Mouse (Mus musculus) erythroblast, embryonic 14.5 days (primary cell): ENCODE measurements around the gene Ralb.

Experiments
- GATA1 ChIP-seq: IDR thresholded peaks from 2 replicates; pipeline ENCODE4 v1.6.1; 2012; ENCODE audit warnings: low read length, inconsistent platforms, mixed read lengths
- TAL1 ChIP-seq: IDR thresholded peaks from 3 replicates; pipeline ENCODE4 v1.6.1; 2012; ENCODE audit warnings: low read length, inconsistent platforms, mixed read lengths

DNA sequence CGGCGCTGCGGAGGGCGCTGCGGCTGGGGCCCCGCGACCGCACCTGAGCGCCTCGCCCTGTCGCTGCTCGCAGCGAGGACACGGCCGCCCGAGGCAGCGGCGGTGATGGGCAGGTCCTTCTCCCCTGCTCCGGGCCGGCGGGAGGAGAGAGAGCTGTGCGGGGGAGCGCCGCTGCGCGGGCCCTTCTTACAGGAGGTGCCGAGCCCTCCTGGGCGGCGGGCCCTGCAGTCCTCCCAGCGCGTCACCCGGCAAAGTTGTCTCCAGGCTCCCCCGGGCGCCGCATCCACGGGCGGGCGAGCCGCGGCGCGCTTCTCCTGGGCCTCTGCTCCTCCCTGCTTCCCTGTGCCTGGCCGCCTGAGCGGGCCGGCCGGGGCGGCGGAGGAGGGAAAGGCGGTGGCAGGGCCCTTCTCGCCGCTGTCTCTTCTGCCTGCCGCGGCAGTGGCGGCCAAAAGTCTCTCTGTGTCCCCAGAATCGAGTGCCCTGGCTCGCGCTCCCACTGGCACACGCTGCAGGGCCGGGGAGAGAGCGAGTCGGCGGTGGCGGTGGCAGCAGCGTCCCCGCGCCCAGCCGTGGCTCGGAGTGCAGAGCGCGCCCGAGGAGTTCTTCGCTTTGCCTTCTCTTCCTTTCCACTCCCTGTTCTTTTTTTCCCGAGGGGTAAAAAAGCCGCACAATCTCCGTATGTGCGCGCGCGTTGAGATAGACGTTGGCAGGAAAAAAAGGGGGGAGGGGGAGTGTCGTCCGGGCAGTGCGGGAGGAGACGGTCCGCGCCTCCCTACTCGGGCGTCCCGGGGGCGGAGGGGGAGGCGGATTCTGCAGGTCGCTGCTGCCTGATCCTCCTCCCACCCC is 82.8 kb downstream of the Ralb start, which contains the start of gene Inhbb:
- TF ChIP-seq GATA1 (no peak), TAL1 (no peak)
